Mouse (Mus musculus) testis, adult 2 months (tissue): ENCODE data around the gene Sphk2.

ENCODE experiments used
- CTCF ChIP-seq: fragments of 200-500 bp; IDR thresholded peaks from 2 replicates; pipeline ENCODE4 v1.5.1; 2012; ENCODE audit warnings: low read depth, mild to moderate bottlenecking, inconsistent platforms, low read length, moderate library complexity; ENCODE audit not compliant: control insufficient read depth, insufficient read depth, insufficient replicate concordance
- POLR2A ChIP-seq: fragments of 200-500 bp; IDR thresholded peaks from 2 replicates; pipeline ENCODE4 v1.6.1; 2012; ENCODE audit warnings: low read depth, mild to moderate bottlenecking, inconsistent platforms, low read length, moderate library complexity; ENCODE audit not compliant: control insufficient read depth

GRCm38 (mm10) chr7:45709036-45709435 lies 8.8 kb downstream of the Sphk2 start:
- TF ChIP-seq POLR2A (no peak), CTCF (no peak)
